ENCODE assay signal across 8 mouse cellular contexts in genomic region chr11:80376651-80377050, GRCm38 (mm10). TPM values are rescaled to one million over a fixed set of nuclear protein-coding genes. Genes with fewer than 3 reads are reported as not detected.
DNase-seq lines count a peak whose midpoint lies in the region; ATAC-seq lines count a peak whose summit lies in the region.

No protein-coding gene starts in this region.

- no peak overlapping the region for H3K4me3 ChIP-seq in heart, embryonic 11.5 days (ENCODE audit: low read depth, low read length)
- H3K4me3 ChIP-seq in forebrain, embryonic 14.5 days (ENCODE audit: low read depth, low read length) = no peak overlapping the region
- H3K4me3 ChIP-seq in midbrain, embryonic 11.5 days (ENCODE audit: low read depth, low read length) = no peak overlapping the region

- no peaks in the 10 kb centered on the region for H3K27me3 ChIP-seq in heart, embryonic 11.5 days (ENCODE audit: control insufficient read depth, insufficient read depth, low read length)
- no peaks in the 10 kb centered on the region for H3K27me3 ChIP-seq in forebrain, embryonic 14.5 days (replicated peaks; ENCODE audit: control insufficient read depth, insufficient read depth, low read length)
- H3K27me3 ChIP-seq in midbrain, embryonic 11.5 days (ENCODE audit: control insufficient read depth, insufficient read depth, low read length) = no peaks in the 10 kb centered on the region

- DNase-seq in heart, adult 11 months = peak; percentile 83
- DNase-seq in CD4-positive helper T cell, adult 2 months (ENCODE audit: low read depth, low spot score) = peak; percentile 50
- no peak for DNase-seq in forebrain, embryonic 14.5 days (ENCODE audit: low spot score)
- peak; percentile 37 for DNase-seq in midbrain, embryonic 11.5 days (ENCODE audit: low spot score, missing footprints)
- no peak for DNase-seq in ovary, adult 18-20 months (ENCODE audit: low spot score)
- no peak for DNase-seq in embryo, embryonic 10.5 days (ENCODE audit: low spot score)
- DNase-seq in right cerebral cortex, postnatal 36 days (ENCODE audit: low spot score in 2 of 2) = no peak

- no peaks in the 10 kb centered on the region for H3K36me3 ChIP-seq in heart, embryonic 11.5 days (ENCODE audit: control insufficient read depth, insufficient read depth, low read length)
- H3K36me3 ChIP-seq in forebrain, embryonic 14.5 days (ENCODE audit: control insufficient read depth, insufficient read depth, low read length) = peaks cover 16% of the 10 kb centered on the region
- 0 out of 2 replicates have a peak, but pooled peaks cover 6% of the 10 kb centered on the region for H3K36me3 ChIP-seq in midbrain, embryonic 11.5 days (ENCODE audit: control insufficient read depth, insufficient read depth, low read length)

- H3K4me2 ChIP-seq in heart, embryonic 11.5 days = no peak overlapping the region
- peak overlapping the region; percentile 63; the same call in 1 of the 2 replicates for H3K4me2 ChIP-seq in forebrain, embryonic 14.5 days (ENCODE audit: low read length)
- no peak overlapping the region for H3K4me2 ChIP-seq in midbrain, embryonic 11.5 days

- H3K27ac ChIP-seq in heart, embryonic 11.5 days (ENCODE audit: low read depth, low read length) = no peak overlapping the region
- no peak overlapping the region for H3K27ac ChIP-seq in forebrain, embryonic 14.5 days (ENCODE audit: low read depth, low read length)
- no peak overlapping the region for H3K27ac ChIP-seq in midbrain, embryonic 11.5 days (ENCODE audit: low read depth, low read length)

- WGBS in heart, embryonic 11.5 days (ENCODE audit: insufficient replicate concordance) = 67% methylated on average over 4 of the region's 4 CpGs
- 69% methylated on average over 4 of the region's 4 CpGs for WGBS in forebrain, embryonic 14.5 days
- 75% methylated on average over 4 of the region's 4 CpGs for WGBS in midbrain, embryonic 11.5 days

- no peak overlapping the region for H3K9ac ChIP-seq in heart, embryonic 11.5 days (ENCODE audit: low read depth, low read length)
- H3K9ac ChIP-seq in forebrain, embryonic 14.5 days (ENCODE audit: low read length) = no peak overlapping the region
- no peak overlapping the region for H3K9ac ChIP-seq in midbrain, embryonic 11.5 days (ENCODE audit: low read length)

- no peaks in the 10 kb centered on the region for H3K9me3 ChIP-seq in heart, embryonic 11.5 days (replicated peaks; ENCODE audit: control insufficient read depth, low read length)
- H3K9me3 ChIP-seq in forebrain, embryonic 14.5 days (replicated peaks; ENCODE audit: control insufficient read depth, low read length) = no peaks in the 10 kb centered on the region
- H3K9me3 ChIP-seq in midbrain, embryonic 11.5 days (ENCODE audit: control insufficient read depth, low read length) = no peaks in the 10 kb centered on the region

- H3K4me1 ChIP-seq in heart, embryonic 11.5 days (ENCODE audit: control insufficient read depth, insufficient read depth, low read length) = no peaks in the 10 kb centered on the region
- H3K4me1 ChIP-seq in forebrain, embryonic 14.5 days (ENCODE audit: control insufficient read depth, insufficient read depth, low read length) = peaks cover 5% of the 10 kb centered on the region; the same call in 1 of the 2 replicates
- H3K4me1 ChIP-seq in midbrain, embryonic 11.5 days (ENCODE audit: control insufficient read depth, insufficient read depth, low read length) = peaks cover 6% of the 10 kb centered on the region

- no peak for ATAC-seq in heart, embryonic 11.5 days (replicated peaks; ENCODE audit: insufficient number of reproducible peaks, low FRiP score, low TSS enrichment)
- no peak for ATAC-seq in forebrain, embryonic 14.5 days
- no peak for ATAC-seq in midbrain, embryonic 11.5 days (ENCODE audit: low FRiP score)

RNA-seq across cellular contexts. Expression of gene 5730455P16Rik, which starts 1.2 kb away (rescaled TPM):
- 14.6 and 14.8 TPM in 2 replicates for polyA plus RNA-seq in heart, embryonic 11.5 days (2014; fragmentation: Nextera tagmentation; extraction: Ambion mirVana)
- polyA plus RNA-seq in forebrain, embryonic 14.5 days (2014; fragmentation: Nextera tagmentation; extraction: Ambion mirVana) = 28.9 and 29.5 TPM in 2 replicates
- polyA plus RNA-seq in midbrain, embryonic 11.5 days (2014; fragmentation: Nextera tagmentation; extraction: Ambion mirVana) = 21.6 and 26.5 TPM in 2 replicates

RNA-seq across cellular contexts. Expression of gene Zfp207, which starts 6.4 kb away (rescaled TPM):
- polyA plus RNA-seq in heart, embryonic 11.5 days (2014; fragmentation: Nextera tagmentation; extraction: Ambion mirVana) = 189 and 200 TPM in 2 replicates
- 302 and 305 TPM in 2 replicates for polyA plus RNA-seq in forebrain, embryonic 14.5 days (2014; fragmentation: Nextera tagmentation; extraction: Ambion mirVana)
- polyA plus RNA-seq in midbrain, embryonic 11.5 days (2014; fragmentation: Nextera tagmentation; extraction: Ambion mirVana) = 338 and 371 TPM in 2 replicates

RNA-seq across cellular contexts. Expression of gene Psmd11, which starts 51.8 kb away (rescaled TPM):
- 185 and 215 TPM in 2 replicates for polyA plus RNA-seq in heart, embryonic 11.5 days (2014; fragmentation: Nextera tagmentation; extraction: Ambion mirVana)
- 327 and 340 TPM in 2 replicates for polyA plus RNA-seq in forebrain, embryonic 14.5 days (2014; fragmentation: Nextera tagmentation; extraction: Ambion mirVana)
- polyA plus RNA-seq in midbrain, embryonic 11.5 days (2014; fragmentation: Nextera tagmentation; extraction: Ambion mirVana) = 347 and 375 TPM in 2 replicates

Comparison
In these comparisons a context has a peak if more than half of its experiments do, and no peak if none do; other contexts are left out.
1. DNase-seq: peak in heart, adult 11 months (single experiment), CD4-positive helper T cell, adult 2 months (single experiment) and midbrain, embryonic 11.5 days (single experiment); none in forebrain, embryonic 14.5 days (single experiment), ovary, adult 18-20 months (single experiment), embryo, embryonic 10.5 days (single experiment) and right cerebral cortex, postnatal 36 days (0 of 2).